Mouse (Mus musculus) 3134 (cell line): ENCODE results near the gene Mas1.
"Not testable (repeated sequence)": the region's sequence is repeated elsewhere in the genome, so short reads cannot be mapped to it uniquely, and the experiment has no call there.

ENCODE experiments used
- DNase-seq: peaks from one replicate; pipeline ENCODE4 v3.0.0-alpha.2; 2011; ENCODE audit warnings: low spot score; ENCODE audit not compliant: insufficient read length; ENCODE audit errors: extremely low read depth

Gene Mas1

DNA sequence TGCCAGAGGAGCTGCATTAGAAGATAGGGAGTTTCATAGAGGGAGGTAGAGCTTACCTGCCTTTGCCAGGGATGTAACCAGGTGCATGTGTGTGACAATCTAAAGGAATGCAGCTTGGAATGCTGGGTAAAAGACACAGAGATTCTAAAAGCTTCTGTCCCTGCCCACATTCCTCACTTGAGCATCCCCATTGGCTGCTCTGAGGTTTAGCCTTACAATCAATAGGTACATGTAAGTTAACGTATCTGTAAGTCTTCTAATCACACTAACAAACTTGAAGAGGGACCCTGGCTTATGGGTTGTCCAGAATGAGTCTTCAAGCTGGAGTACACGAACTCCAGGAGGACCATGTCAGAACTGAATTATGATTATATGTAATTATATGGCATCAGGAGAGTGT is at the start of gene Mas1:
TSS of gene Mas1 (minus strand) at position 101 of the 400 bp plus-strand sequence.
- no peak for DNase-seq

DNA sequence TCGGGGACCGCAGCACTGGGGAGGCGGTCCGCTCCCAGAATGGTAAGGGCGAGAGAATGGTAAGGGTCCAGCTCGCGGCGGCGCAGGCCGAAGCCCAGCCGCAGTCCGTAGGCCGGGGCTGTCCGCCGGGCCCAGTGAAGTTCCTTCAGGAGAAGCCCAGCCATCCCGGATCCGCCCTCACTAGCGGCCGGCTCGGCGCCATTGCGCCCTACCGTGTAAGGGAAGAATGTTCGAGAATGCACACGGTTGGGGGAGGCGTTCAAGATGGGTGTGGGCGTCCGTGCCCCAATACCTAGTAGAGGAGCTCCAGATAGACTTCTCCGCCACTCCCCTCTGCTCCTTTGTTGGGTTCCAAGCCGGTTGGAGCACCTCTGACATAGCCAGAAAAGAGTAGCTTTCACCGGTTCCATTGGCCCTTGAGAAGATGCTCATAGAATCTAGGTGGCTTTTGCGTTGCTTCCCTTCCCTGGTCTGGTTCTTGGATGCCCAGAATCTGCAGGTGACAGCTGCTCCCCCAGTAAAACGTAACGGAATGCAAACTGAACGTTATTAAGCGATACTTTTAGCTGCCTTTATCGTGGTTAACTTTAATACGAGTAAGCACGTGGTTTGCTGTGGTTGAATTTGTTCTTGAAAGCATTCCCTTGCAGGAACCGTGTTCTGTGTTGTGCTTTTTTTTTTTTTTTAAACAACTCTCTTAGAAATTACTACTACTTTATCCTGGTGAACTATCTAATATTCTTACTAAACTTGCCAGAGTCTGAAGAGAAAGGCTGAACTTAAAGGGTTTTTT is 48.8 kb upstream of the Mas1 start:
- no peak for DNase-seq

DNA sequence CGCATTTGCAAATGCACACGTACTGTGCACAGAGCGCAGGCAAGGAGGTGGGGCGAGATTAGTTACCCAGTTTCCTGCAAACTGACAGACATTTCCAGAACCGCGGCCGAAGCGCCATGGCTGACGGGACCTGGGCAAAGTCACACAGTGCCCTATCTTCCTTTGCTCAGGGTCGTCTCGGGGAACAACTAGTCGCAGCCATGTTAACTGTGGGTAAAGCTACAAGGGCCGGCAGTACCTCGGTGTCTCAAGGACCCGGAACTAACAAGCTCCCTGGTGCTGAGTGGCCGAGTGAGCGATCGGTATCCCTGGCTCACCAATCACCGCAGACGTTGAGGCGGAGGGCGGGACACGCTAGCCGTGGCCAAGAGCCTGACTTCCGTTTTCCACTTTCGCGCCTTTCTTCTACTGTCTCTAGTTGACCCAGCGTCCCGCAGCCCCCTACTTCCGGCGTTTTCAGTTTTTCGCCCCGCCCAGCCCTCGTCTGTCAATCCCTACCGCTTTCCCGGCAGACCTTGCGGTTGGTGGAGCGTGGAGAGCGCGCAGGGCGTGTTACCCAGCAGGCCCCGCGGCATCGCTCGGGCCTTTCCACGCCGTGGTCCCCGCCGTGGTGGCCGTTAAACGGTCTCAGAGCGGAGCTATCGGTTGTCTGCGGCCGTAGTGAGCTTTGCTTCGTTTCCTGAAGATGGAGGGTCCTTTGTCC is 48.1 kb upstream of the Mas1 start, which contains the start of gene Mrpl18:
TSS of gene Mrpl18 (minus strand) at position 465 of the 703 bp plus-strand sequence.
- DNase-seq, result peak; percentile 100

DNA sequence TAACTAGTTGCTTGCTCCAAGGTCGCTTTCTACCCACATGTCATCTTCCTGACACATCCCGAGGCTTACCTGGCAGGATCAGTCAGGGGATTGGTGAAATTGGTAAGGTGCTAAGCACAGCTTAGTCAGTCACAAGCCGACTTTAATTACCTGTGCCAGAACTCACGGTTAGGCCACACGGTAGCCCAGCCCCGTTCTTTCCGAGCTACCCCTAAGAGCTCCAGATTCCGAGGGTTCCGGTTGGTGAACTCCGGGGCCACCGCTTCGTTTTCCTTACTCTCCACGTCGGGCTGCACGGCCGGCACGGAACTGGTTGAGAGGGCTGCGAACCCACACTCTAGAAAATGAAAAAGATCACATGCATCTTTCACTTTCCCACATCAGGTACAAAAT is 47.5 kb upstream of the Mas1 start, which contains the start of gene Tcp1:
TSS of gene Tcp1 (plus strand) at position 214 of the 393 bp plus-strand sequence.
- no peak for DNase-seq

DNA sequence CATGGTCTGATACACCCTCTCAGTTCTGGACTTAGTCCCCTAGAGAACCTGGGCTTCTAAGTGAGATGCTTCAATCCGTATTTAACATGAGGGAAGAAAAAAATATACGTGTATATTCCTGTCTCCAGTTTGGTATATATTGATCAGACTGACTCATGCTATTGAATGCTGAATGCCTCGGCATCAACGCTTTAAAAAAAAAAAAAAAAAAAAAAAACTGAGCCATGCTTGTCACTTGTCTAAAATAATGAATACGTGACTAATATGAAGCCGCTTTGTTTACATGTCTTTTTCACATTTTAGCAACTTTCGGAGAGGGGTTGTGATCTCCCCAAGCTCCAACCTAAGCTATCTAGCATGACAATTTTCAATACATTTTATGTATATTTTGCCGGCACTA is 42.4 kb upstream of the Mas1 start:
- DNase-seq, result no peak

DNA sequence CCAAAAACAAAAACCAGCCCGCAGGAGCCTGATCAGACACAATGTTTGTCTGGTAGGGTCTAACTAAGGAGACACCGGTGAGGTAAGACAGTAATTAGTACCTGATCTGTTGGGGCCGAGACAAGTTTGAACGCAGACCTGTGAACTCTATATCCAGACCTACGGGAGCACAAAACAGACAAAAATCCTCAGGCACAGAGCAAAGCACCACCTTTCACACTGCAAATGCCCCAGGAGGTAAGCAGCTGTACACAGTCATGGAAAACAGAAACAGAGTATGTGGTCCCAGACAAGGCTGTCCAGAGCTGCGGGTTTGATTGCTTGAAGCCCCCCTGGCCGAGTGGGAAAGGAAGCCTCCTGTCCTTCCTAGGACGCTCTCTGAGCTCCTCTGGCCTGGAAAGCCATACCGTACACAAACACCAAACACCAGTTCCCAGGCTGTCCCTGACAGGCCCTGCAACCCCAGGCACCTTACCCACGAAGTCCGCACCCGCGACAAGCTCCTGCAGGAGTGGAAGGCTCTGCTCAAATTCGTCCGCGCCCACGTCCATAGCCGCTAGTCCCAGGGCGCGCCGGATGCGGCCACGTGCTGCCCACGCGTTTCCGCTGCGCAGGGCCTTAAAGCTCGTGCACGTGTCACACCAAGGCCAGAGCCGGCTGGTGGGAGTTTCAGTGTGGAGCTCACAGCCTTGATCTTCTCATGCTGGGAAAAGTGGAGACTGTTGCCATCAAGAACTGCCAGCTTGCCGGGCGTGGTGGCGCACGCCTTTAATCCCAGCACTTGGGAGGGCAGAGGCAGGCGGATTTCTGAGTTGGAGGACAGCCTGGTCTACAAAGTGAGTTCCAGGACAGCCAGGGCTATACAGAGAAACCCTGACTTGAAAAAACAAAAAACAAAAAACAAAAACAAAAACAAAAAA is 41.7 kb upstream of the Mas1 start, which contains the start of gene Pnldc1:
TSS of gene Pnldc1 (minus strand) at position 870 of the 920 bp plus-strand sequence.
- DNase-seq, result peak; percentile 27

DNA sequence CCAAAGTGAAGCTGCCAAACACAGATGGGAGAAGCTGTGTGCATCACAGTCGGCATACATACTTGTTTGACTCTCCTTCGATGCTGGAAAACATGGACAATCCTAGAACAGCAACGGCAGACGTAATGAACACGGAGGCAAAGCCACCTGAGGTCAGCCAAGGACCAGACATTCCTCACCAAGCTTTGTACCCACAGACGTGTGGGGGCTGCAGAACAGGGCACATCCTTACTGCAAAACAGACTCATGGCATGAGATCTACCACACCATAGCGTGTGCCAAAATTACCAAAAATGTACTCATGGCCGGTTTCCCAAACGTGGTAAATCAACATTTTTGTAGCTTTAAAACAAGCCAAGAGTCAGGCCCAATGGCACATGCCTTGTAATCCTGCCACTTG is 38.5 kb upstream of the Mas1 start:
- DNase-seq, result no peak

DNA sequence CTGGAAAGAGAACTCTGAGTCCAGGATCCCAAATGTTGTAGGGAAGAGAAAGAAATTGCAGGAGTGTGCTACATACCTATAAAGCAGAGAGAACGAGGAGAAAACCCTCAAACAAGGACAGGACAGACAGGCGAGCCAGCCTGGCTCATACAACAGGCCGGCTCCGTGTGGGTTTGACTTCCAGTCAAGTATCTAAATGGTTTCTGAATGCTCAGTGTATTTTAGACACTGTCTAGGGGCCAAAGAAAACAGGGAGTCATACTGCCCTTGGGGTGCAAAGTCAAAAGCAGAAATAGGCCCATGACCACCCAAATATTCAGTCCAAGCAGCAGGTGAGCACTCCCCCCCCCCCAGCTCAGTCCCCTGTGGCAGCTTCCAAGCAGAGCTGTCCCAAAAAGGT is 37.9 kb upstream of the Mas1 start:
- no peak for DNase-seq

DNA sequence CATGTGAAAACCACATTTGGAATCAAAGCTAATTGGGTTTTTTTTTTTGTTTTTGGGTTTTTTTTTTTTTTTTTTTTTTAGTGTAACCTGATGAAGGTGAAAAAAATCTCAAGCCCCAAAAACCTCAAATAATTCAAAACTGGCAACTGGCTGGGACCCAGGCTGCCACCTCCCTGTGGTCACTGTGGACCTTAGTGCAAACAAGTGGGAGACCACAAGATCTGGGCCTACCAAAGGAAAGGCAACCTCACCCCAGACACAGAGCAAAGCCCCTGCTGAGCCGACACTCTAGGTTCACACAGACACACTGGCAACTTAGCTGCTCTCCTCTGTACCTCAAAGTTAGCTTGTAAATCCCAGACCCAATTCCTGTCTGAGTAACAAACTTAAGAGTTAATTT is 36.4 kb upstream of the Mas1 start:
- DNase-seq, result no peak

DNA sequence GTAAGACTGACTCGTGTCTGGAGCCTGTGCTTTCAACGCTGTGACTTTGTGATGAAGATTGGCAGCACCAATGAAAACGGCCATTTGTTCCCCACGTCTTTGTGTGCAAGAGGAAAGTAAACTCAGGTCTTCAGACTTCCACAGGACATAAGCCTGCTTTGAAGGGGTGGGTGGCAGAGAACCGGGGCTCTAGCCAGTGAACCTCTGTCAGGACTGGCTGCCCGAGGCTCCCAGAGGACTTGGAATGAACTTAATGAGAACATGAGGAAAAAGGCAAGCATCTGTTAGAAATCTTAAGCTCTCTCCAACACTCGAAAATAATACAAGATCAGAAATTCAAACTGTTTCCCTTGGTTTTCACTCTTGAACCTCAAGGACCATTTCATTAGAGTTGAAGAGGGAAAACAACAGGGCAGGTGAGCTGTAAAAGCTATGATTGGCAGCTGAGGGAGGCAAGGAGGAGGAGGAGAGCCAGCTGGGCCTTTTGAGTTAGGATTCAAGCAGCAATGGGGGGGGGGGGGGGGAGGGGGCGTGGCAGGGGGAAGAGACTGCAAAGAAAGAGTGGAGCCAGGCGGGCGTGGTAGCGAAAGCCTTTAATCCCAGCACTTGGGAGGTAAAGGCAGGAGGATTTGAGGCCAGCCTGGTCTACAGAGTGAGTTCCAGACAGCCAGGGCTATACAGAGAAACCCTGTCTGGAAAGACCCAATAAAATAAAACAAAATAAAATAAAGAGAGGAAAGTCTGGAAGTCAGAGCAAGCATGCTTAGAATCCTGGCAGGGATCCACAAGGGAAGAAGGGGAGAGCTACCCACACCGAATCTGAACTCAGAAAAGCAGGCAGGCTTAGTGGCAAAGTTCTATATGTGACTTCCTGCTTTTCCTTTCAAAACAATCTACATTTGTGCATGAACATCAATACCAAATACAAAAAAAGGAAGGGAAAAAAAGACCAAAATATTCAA is 35.7 kb upstream of the Mas1 start:
- DNase-seq, result no peak

DNA sequence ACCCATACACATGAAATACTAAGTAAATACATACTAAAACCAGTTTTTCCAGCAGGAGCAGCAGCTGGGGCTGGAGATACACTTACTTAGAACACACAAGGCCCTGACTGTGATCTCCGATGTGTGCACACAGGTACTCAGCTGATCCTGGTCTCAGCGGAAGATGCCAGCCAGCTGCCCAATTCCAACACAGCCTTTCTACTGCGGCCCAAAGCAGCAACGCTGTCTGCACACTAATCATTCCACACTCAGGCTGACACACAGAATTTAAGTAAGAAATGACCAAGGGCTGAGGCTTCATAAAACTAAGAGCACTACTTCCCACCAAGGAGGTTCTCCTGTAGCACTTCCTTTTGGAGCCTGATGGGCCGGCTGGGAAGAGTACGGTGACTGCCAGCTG is 34.3 kb upstream of the Mas1 start:
- DNase-seq, result no peak

DNA sequence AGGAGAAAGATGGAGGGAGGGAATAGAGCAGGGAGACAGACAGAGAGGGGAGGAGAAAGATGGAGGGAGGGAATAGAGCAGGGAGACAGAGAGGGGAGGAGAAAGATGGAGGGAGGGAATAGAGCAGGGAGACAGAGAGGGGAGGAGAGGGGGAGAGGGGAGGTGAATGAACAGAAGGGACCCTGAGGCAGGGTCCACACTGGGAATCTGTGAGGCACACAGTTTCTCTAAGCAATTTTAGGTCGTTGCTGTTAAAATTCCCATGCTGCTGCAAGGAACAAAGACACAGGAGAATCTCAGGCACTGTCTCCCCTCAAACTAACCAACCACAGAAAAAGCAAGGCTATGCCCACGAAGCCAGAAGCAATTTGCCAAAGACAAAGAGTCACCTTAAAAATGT is 30.7 kb upstream of the Mas1 start:
- DNase-seq, result not testable (repeated sequence)

DNA sequence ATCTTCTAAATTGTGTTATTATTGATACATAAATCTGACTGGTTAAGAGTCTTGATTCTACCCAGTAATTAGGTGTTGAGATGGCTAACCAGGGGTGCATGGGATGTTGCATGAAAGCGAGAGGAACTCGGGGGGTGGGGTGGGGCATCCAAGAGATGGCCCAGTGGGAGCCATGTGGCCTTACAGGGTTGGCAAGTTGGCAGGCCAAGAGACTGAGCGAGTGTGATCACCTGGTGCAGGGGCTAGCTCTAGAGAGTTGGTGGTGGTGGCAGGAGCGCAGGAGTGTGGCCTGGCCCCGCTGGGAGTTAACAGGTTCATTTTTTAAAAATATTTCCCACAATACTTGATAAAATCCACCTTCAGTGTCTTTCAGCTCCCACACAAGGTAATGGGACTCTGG is 29.7 kb upstream of the Mas1 start:
- no peak for DNase-seq

DNA sequence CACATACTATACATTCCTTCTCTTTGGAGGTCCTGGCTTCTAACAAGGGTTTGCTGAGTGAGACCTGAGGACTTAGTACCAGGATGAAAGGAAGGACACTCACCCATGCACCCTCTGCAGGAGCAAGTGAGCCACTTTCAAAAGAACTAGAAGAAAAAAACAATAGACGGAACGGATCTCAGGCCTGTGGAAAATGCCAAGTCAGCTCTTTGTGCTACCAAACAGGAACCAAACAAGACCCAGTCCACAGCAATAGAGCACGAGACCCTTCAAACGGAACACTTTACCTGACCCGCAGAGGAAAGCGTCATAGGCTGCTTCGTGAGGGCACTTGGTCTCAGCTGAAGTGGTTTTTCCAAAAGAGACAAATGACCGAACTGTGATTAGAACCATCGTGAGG is 24.1 kb upstream of the Mas1 start:
- DNase-seq, result no peak

DNA sequence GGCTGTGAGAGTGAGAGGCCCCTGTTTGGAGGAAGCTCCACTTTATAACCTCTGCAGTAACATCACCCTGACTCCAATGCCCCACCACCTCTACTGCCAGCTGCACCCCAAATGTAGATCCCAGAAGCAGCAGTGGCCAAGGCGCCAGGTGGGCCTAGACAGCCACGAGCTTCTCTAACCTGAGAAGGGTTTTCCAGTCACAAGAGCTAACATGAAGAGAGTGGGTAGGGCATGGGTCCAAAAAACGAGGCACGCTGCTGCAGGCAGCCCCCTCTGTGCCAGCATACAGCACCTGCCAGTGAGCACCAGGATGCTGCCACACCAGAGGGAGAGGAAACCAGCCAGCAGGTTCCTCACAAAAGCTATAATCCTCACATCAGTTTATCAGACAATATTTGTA is 23.1 kb upstream of the Mas1 start:
- DNase-seq, result no peak

DNA sequence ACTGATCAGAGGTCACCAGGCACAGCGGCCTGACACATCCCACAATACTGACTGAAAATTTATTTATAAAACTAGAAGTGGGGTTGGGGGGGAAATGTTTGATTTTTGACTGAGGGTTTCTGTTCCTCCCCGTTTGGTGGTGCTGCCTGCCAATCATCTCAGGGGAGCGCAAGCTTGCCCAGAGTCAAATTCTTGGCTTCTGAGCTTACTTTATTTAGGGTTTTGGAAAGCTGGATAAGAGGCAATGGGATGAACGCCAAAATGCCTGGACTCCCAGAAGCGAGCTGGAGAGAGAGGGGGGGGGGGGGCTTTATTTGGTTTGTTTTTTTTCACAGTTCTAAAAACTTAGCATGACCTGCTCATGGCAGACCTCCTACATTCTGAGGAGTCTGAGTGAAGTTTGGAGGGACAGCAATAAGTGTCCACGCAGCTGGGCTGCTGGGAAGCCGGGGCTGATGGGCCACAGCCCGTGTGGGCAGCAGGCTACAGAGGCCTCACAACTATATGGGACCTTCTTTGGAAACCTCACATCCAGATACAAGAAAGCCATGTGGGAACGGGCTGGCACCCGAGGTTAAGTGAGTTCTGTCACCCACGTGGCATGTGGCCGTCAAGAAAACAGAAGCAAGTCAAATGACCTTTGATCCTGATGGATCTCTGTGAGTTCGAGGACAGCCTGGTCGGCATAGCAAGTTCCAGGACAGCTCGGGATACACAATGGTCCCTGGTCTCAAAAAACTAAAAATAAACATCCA is 19.3 kb upstream of the Mas1 start:
- DNase-seq, result no peak

DNA sequence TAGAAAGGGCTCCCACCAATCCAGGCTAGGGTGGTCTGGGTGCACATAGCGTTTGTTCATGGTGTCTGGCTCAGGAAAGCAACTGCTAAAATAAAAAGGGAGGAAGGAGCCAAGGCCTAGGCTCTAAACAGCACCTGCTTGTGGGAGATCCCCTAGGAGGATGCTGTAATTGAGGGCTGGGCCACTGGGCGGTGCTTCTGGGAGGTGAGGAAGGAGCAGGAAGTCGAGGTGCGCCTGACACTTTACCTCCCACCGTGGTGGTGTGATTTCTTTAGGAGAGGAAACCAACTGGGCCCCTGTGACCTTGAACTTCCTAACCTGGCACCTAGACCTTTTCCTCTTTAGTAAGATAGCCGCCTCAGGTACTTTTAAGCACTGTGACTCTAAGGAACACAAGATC is 18.7 kb upstream of the Mas1 start:
- DNase-seq, result no peak

DNA sequence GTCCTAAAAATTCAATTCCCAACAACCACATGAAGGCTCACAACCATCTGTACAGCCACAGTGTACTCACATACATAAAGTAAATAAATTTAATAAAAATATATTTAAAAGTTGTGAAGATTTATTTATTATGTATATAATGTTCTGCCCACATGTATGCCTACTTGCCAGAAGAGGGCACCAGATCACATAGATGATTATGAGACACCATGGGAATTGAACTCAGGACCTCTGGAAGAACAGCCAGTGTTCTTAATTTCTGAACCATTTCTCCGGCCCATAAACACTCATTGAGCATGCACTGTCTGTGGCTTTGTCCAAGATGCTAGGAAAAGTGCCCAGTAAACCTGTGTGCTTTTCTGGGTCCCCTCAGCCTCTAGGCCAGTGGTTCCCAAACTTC is 13.3 kb upstream of the Mas1 start:
- DNase-seq, result no peak

DNA sequence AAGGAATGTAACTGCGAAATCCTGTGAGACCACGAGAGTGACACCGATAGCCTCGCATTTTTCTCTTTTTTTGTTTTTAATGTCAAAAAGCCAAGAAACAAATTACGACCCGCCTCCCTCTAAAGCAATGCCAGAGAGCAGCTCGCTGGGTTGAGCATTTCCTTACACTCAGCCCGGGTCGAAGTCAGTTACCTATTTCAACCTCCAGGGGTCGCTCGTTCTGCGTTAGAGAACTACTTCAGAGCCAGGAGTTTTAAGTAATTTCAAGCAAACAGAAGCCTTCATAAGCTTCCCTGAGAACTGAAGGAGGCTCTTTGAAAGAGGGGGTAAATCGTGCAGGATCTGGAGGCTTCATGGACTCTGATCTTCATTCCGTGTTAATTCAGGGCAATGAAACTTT is 12.2 kb upstream of the Mas1 start:
- peak; percentile 36 for DNase-seq
